Mouse (Mus musculus): ENCODE results near the gene Cd44.
A peak's percentile ranks its signal among the peaks of the same experiment; 100 is the strongest.

Gene Cd44

GRCm38 (mm10) chr2:102872436-102872835, 29.0 kb downstream of the Cd44 start:
- DNase-seq (ENCODE audit: low spot score in 2 of 2): no peak

- no peak for DNase-seq (ENCODE audit: low spot score in 2 of 2)
Observed at GRCm38 (mm10) chr2:102868444-102868843, 33.0 kb downstream of the Cd44 start.

GRCm38 (mm10) chr2:102867396-102868088, 33.9 kb downstream of the Cd44 start:
- no peak for DNase-seq (ENCODE audit: low spot score in 2 of 2)

DNA sequence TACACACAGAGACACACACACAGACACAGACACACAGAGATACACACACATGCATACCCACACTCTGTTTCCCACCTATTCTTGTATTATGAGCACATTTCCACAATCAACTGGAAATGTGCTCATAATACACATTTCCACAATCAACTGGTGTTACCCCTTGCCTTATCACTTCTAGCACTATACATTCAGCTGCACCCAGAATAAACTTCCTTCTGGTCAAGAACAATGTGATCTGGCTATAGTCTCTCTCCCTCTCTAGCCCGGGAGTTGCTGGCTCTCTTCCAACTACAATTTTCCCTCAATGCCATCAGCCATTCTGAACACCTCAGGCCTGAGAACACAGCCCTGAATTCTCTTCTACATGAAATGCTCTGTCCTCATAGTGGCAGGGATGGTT, 34.9 kb downstream of the Cd44 start:
- peak in 1 of 2 experiments; percentile 12 for DNase-seq (ENCODE audit: low spot score in 2 of 2)

DNA sequence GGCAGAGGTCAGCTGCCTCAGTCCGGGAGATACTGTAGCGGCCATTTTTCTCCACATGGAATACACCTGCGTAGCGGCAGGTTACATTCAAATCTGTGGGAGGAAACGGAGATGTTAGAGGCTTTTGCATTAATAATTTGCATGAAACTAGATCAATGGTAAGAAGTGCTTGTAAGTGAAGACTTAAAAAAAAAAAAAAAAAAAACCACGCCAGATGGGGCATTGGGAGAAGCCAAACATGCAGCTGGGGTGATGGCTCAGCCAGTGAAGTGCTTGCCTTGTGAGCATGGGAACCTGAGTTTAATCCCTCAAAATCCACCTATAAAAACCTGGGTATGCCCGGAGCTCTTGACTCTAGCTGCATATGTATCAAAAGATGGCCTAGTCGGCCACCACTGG, 36.1 kb downstream of the Cd44 start:
- DNase-seq (ENCODE audit: low spot score in 2 of 2): no peak

DNA sequence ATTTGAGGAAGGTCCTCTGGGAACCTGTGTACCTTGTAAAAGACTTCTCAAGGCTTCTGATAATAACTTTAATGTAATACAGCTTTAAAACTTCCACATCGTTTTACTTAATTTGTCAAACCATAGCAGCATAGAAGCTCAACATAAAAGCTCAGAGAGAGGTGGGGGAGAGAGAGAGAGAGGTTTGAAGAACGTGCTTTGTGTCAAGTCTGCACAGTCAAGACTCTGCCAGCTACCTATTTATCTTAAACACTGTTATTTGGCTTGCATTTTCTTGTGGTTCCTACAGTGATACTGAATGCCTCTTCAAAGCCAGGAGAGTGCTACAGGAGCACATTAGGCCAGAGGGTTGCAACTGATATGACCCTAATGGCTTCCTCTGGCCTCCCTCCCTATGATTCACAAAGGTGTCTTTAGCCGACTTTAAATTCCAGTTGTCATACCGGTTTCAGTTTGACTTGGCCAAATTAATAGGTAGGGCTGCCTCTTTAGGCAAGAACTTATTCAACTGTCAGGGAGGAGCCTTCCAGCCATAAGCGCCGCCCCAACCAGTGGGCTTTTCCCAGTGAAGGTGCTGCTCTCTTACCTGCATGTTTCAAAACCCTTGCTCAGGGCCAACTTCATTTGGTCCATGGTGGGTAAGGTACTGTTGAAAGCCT, 36.6 kb downstream of the Cd44 start:
- no peak for DNase-seq (ENCODE audit: low spot score in 2 of 2)

DNA sequence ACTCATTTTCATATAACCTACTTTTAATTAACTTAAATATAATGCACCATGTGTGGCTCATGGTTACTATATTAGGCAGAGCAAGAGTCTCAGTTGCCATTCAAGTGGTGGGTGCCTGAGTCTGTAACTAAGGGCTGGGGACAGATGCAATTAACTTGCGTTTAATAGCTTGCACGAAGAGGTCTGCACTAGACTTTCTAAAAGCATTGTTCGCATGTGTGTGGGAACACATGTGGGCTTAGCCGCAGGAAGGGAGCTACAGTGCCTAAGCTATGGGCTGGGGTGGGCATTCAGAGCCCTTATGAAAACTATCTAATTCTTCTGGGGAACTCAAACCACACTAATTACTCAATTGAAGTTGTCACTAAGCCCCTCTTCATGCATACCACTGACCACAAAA, 37.4 kb downstream of the Cd44 start:
- DNase-seq (ENCODE audit: low spot score in 2 of 2): no peak

DNA sequence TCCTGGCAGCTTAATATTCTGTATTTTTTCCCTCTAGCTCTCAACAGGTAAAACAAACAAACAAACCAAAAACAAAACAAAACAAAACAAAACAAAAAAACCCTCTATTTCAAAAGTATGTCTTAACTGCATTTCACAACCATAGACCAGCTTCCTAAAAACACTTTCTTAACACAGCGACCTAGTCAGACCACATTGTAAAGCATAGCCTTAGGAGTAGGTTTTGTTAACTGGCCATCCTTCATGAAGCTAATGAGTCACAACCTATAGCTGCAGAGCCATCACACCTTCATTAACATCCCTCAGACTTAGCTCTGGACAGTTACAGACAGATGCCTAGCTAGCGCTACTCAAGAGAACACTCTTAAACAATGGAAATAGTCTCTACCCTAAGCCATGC, 37.9 kb downstream of the Cd44 start:
- DNase-seq (ENCODE audit: low spot score in 2 of 2): no peak

GRCm38 (mm10) chr2:102862706-102863105, 38.8 kb downstream of the Cd44 start:
- DNase-seq (ENCODE audit: low spot score in 2 of 2): no peak

- no peak for DNase-seq (ENCODE audit: low spot score in 2 of 2)
Observed at GRCm38 (mm10) chr2:102858271-102858670, 43.2 kb downstream of the Cd44 start.

DNA sequence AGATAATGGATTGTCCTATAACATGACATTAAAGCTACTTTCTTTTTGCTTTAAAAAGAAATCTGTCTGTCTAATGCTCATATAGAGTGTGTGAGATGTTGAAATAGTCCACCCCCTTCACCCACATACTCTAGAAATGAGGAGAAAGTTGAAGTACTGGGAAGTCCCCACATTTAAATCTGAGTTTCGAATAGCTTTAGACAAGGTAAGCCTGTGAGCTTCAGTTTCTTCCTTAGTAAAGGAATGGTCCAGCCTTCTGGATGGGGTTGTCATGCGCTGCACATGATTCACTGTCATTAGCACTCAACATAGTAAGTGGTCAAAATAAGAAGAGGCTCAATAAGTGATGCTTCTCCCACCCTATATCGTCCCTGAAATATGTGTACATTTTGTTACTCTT, 48.2 kb downstream of the Cd44 start:
- DNase-seq (ENCODE audit: low spot score in 2 of 2): no peak

GRCm38 (mm10) chr2:102851936-102852477, 49.5 kb downstream of the Cd44 start:
- no peak for DNase-seq (ENCODE audit: low spot score in 2 of 2)

DNA sequence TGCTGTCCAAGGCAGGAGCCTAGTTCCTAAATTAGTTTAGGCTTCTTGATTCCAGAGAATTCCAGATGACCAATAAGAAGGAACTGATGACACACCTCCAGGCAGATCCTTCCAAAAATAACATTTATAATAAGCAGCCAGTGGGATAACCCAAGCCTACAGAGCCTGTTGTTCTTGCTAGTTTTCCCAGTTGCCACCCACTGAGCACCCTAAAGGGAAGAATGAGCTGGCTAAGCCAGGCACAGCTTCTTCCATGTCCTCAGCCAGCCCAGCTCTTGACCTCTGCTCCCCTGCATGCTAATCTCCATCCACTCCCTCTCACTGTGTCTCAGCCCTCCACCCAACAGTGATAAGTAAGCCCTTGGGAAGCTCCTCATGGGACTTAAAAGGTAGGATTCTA, 51.4 kb downstream of the Cd44 start:
- DNase-seq (ENCODE audit: low spot score in 2 of 2): no peak

GRCm38 (mm10) chr2:102848811-102849433, 52.5 kb downstream of the Cd44 start:
- no peak for DNase-seq (ENCODE audit: low spot score in 2 of 2)

DNA sequence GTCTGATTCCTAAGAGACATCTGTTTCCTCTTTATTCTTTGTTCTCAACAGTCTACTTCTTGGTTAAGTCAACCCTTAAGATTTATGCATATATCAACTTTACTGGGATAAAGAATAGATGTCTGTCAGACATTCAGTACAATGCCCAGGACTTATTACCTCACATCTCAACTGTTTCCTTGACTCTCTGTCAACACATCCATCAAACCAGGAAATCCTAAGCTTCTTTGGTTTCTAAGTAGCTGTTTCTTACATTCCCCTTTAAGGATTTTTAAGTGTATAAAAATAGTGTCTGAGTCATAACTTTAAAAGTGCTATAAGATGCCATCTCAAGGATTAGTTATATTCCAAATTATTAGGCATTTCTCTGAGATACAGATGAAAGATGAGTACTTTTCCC, 60.2 kb downstream of the Cd44 start:
- no peak for DNase-seq (ENCODE audit: low spot score in 2 of 2)

GRCm38 (mm10) chr2:102838179-102838578, 63.3 kb downstream of the Cd44 start:
- no peak for DNase-seq (ENCODE audit: low spot score in 2 of 2)

GRCm38 (mm10) chr2:102831547-102831946, 69.9 kb downstream of the Cd44 start:
- no peak for DNase-seq (ENCODE audit: low spot score in 2 of 2)

- DNase-seq (ENCODE audit: low spot score in 2 of 2): peak; percentile 53 to 70
Observed at GRCm38 (mm10) chr2:102829201-102829600, 72.3 kb downstream of the Cd44 start.

DNA sequence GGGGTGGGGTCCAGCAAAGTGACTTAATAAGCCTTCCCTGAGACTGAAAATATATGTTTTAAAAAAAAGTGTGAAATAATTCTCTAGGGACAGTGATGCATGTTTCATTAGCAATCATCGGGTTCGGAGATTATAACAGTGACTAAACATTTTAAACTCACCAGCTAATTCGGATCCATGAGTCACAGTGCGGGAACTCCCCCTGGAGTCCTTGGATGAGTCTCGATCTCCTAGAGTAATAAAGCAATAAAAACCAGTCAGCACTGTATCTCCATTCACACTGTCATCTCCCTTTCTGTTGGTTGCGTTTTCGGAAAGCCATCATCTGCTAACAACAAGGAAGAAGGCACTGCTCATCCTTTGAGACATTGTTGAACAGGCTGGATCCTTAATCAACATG, 73.1 kb downstream of the Cd44 start:
- DNase-seq (ENCODE audit: low spot score in 2 of 2): no peak

- DNase-seq (ENCODE audit: low spot score in 2 of 2): no peak
Observed at GRCm38 (mm10) chr2:102827841-102828240, 73.6 kb downstream of the Cd44 start.

- DNase-seq (ENCODE audit: low spot score in 2 of 2): no peak
Observed at GRCm38 (mm10) chr2:102825961-102826633, 75.4 kb downstream of the Cd44 start.

DNA sequence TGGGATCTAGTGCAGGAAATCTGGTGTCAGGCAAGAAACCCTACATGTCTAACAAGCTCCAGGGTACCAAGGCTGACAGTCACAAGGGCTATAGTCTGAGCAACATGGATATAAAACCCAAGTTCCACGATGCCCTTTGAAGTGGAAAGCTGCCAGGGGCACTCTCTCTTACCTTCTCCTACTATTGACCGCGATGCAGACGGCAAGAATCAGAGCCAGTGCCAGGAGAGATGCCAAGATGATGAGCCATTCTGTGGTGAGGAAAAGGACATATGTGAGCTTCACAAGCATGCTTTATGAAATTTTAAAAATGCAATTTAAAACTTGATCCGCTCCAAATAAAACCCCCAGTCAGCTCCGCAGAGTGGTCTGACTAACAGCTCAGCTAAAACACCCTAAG, 79.4 kb downstream of the Cd44 start:
- DNase-seq (ENCODE audit: low spot score in 2 of 2): no peak

Data from cerebellum, postnatal 4 days (tissue).